Mouse (Mus musculus): ENCODE data around the gene Dtd1.

DNA sequence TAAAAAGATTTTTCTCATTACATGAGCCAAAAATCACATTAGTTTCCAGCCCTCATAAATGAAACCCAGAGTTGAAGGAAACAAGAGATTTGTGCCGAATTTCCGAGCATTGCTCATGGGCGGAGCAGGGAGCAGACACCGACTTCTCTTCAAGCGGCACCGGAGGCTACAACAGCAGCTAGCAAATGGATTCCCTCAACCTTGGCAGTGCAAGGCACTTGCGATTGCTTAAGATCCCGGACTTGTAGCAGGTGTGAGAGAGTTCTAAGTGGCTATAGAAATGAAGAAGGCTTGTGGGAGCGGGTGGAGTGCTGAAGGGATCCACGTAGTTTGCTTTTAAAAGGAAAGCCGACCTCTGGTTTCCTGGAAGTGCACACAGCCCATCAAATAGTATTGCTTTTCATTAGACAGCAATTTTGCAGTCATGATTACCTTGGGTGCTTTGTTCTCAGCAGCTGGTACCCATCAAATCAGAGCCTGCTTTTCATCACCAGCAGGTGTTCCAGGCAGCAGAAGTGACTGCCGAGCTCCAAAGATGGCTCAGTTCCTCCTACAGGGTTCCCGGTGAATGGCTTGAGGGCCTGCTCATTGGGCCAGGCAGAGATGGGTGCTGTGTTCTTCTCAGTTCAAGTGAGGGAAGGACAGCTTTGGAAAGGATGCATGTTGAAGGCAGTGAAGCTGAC, 77.0 kb downstream of the Dtd1 start:
- TF ChIP-seq GATA1 (IDR thresholded peaks at IDR 0.05; ENCODE audit: borderline replicate concordance, low read length): no peak
- no peak for TF ChIP-seq FLI1 (IDR thresholded peaks at IDR 0.05; ENCODE audit: low read length)
